Mouse (Mus musculus) C2C12 (cell line): ENCODE data around the gene Pdha1.

Source experiments
- CEBPB ChIP-seq: IDR thresholded peaks from one replicate; pipeline ENCODE4 v1.6.1; 2011; ENCODE audit warnings: low read depth, mild to moderate bottlenecking, control low read depth, moderate library complexity
- CTCF ChIP-seq: IDR thresholded peaks from one replicate; pipeline ENCODE4 v1.5.1; 2011; ENCODE audit not compliant: control insufficient read depth, insufficient read depth, insufficient read length
- FOSL1 ChIP-seq: IDR thresholded peaks from one replicate; pipeline ENCODE4 v1.8.0; 2011; ENCODE audit warnings: mild to moderate bottlenecking, low read length; ENCODE audit not compliant: poor library complexity, insufficient read depth, severe bottlenecking
- MAX ChIP-seq: IDR thresholded peaks from one replicate; pipeline ENCODE4 v1.6.1; 2011; ENCODE audit warnings: mild to moderate bottlenecking, control low read depth
- MYOD1 ChIP-seq: IDR thresholded peaks from one replicate; pipeline ENCODE4 v1.6.1; 2011; ENCODE audit warnings: low read depth; ENCODE audit not compliant: control insufficient read depth, insufficient read length
- MYOG ChIP-seq: IDR thresholded peaks from one replicate; pipeline ENCODE4 v1.6.1; 2011; ENCODE audit not compliant: control insufficient read depth, insufficient read length; ENCODE audit errors: extremely low read depth
- USF1 ChIP-seq: IDR thresholded peaks from one replicate; pipeline ENCODE4 v1.6.1; 2011; ENCODE audit warnings: low read depth, mild to moderate bottlenecking, control low read depth, moderate library complexity

DNA sequence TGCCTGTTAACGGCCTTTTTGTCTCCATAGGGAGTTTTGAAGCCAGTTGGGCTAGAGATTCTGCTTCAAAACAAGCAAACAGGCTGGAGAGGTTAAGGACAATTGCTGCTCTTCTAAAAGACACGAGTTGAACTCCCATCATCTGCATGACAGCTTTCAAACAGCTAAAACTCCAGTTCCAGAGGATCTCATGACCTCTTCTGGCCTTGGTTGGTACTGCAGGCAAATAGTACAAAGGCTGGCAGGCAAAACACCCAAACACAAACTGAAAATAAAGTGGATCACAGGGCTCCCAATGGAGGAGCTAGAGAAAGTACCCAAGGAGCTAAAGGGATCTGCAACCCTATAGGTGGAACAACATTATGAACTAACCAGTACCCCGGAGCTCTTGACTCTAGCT is 31.9 kb upstream of the Pdha1 start:
- no peak for TF ChIP-seq CTCF
- TF ChIP-seq MYOG: no peak
- no peak for TF ChIP-seq MAX
- no peak for TF ChIP-seq USF1
- TF ChIP-seq CEBPB: no peak
- no peak for TF ChIP-seq MYOD1
- no peak for TF ChIP-seq FOSL1
